Mouse (Mus musculus) heart, embryonic 14.5 days (tissue): Measurements from ENCODE around the gene Them5. TPM values are rescaled to one million over a fixed set of nuclear protein-coding genes. Genes with fewer than 3 reads are reported as not detected.

Source experiments
- ATAC-seq: fragments of 200-750 bp; cut with Nextera tagmentation; 2 replicates; pipeline ENCODE4 v1.8.0; 2017; ENCODE audit warnings: low read depth, moderate TSS enrichment; ENCODE audit not compliant: insufficient number of reproducible peaks, insufficient read depth, low FRiP score
- H3K27ac ChIP-seq, 2 experiments: fragments of 200-500 bp in 1 of 2; fragments of 300-500 bp in 1 of 2; sonication (generic) in 1 of 2; replicated peaks in 1 of 2; 2 replicates each; pipeline ENCODE4 v1.5.1; 2012 to 2014; ENCODE audit warnings: low read depth in 2 of 2, low read length in 2 of 2, control low read depth in 1 of 2, mild to moderate bottlenecking in 1 of 2, mixed read lengths in 1 of 2; ENCODE audit not compliant: control insufficient read depth in 1 of 2, insufficient read depth in 1 of 2
- H3K27me3 ChIP-seq: fragments of 300-500 bp; sonication (generic); 2 replicates; pipeline ENCODE4 v1.6.1; 2014; ENCODE audit warnings: mild to moderate bottlenecking, low read length, control low read depth; ENCODE audit not compliant: control insufficient read depth, insufficient read depth
- H3K36me3 ChIP-seq: fragments of 300-500 bp; sonication (generic); 2 replicates; pipeline ENCODE4 v1.6.1; 2014; ENCODE audit warnings: mild to moderate bottlenecking, control low read depth, low read length, mixed read lengths; ENCODE audit not compliant: control insufficient read depth, insufficient read depth
- H3K4me1 ChIP-seq, 2 experiments: fragments of 200-500 bp in 1 of 2; fragments of 300-500 bp in 1 of 2; sonication (generic) in 1 of 2; 2 replicates each; pipeline ENCODE4 v1.6.1; 2012 to 2014; ENCODE audit warnings: low read length in 2 of 2, control low read depth in 1 of 2, mixed read lengths in 1 of 2; ENCODE audit not compliant: control insufficient read depth in 2 of 2, insufficient read depth in 2 of 2
- H3K4me2 ChIP-seq: fragments of 300-500 bp; sonication (generic); 2 replicates; pipeline ENCODE4 v1.6.1; 2014; ENCODE audit warnings: mild to moderate bottlenecking, low read length
- H3K4me3 ChIP-seq, 2 experiments: fragments of 200-500 bp in 1 of 2; fragments of 300-500 bp in 1 of 2; sonication (generic) in 1 of 2; 2 replicates each; pipeline ENCODE4 v1.5.1; 2012 to 2014; ENCODE audit warnings: low read length in 2 of 2, mild to moderate bottlenecking in 2 of 2, control low read depth in 1 of 2, low read depth in 1 of 2, moderate library complexity in 1 of 2; ENCODE audit not compliant: control insufficient read depth in 1 of 2, insufficient read depth in 1 of 2
- H3K9ac ChIP-seq: fragments of 300-500 bp; sonication (generic); 2 replicates; pipeline ENCODE4 v1.6.1; 2014; ENCODE audit warnings: mild to moderate bottlenecking, low read length
- H3K9me3 ChIP-seq: fragments of 300-500 bp; sonication (generic); 2 replicates; pipeline ENCODE4 v1.6.1; 2016; ENCODE audit warnings: low read length, control low read depth; ENCODE audit not compliant: control insufficient read depth
- WGBS: fragments of 180-500 bp; shearing (Covaris S2); extraction: QIAGEN DNeasy Blood & Tissue Kit; methylation state at CpG from one replicate; pipeline ENCODE4 v1.1.7; 2014; 5-methylcytosine and 5-hydroxymethylcytosine counted together
- polyA plus RNA-seq: library from polyadenylated mRNA; unstranded; fragments of >200 nt; fragmentation: Nextera tagmentation; extraction: Ambion mirVana; gene quantifications from 2 replicates; pipeline ENCODE4 v1.2.1, GENCODE M21; 2014

The Them5 gene
- polyA plus RNA-seq, 1 experiment from 2014 or later, result not detected

- Histone ChIP-seq H3K4me2 (peak overlapping the region; percentile 60), H3K4me1 (peaks cover 11 to 21% of the 10 kb centered on the region in 2 experiments; a peak in 3 of 4 replicates), H3K9ac (peak overlapping the region; percentile 62), H3K36me3 (no peaks in the 10 kb centered on the region), H3K4me3 (peak overlapping the region; percentile 0 to 19; a peak in 2 of 4 replicates), H3K27ac (0 out of 4 replicates have a peak overlapping the region, but pooled peaks of 1 of the 2 experiments have one; percentile 37), H3K27me3 (peaks cover 3% of the 10 kb centered on the region; the same call in 1 of the 2 replicates), H3K9me3 (no peaks in the 10 kb centered on the region)
- peak; percentile 46; the same call in 1 of the 2 replicates for ATAC-seq
- 2% methylated on average over 11 of the region's 11 CpGs for WGBS
Measured at GRCm38 (mm10) chr3:94371637-94372036, 29.7 kb downstream of the Them5 start.

DNA sequence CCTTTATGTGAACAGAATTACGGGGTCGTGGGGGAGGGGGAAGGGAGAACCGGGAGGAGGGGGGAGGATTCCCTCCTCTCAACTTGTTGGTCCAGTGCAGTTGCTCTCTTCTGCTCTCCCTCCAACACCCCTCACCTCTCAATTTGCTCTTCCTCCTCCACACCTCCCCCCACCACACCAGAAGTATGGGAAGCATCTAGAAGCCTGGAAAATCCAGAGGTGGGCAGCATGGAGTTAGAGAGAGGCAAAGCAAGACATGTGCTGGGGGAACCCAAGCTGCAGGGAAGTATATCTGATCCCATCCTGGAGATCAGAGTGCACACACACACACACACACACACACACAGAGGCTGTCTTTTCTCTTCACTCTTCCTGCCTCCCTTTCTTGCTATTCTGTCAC, 30.1 kb downstream of the Them5 start:
- 0% methylated on average over 1 of the region's 3 CpGs for WGBS
- ATAC-seq, result peak; percentile 8; the same call in 1 of the 2 replicates
- Histone ChIP-seq H3K27ac (no peak overlapping the region), H3K4me3 (peak overlapping the region in 1 of 2 experiments; percentile 19; a peak in 1 of 4 replicates), H3K9me3 (no peaks in the 10 kb centered on the region), H3K4me2 (peak overlapping the region; percentile 60), H3K9ac (peak overlapping the region; percentile 62), H3K36me3 (no peaks in the 10 kb centered on the region), H3K4me1 (peaks cover 11 to 21% of the 10 kb centered on the region in 2 experiments; a peak in 3 of 4 replicates), H3K27me3 (peaks cover 3% of the 10 kb centered on the region; the same call in 1 of the 2 replicates)

- H3K36me3 ChIP-seq, result no peaks in the 10 kb centered on the region
- no peaks in the 10 kb centered on the region for H3K9me3 ChIP-seq
- ATAC-seq, result no peak
- 0 out of 4 replicates have a peak within 1 kb of the TSS, but pooled peaks have one; percentile 10 to 37 for H3K27ac ChIP-seq
- peaks cover 11 to 21% of the 10 kb centered on the region in 2 experiments; a peak in 3 of 4 replicates for H3K4me1 ChIP-seq
- H3K4me3 ChIP-seq, result peak within 1 kb of the TSS; percentile 27 to 37
- peaks cover 3% of the 10 kb centered on the region; the same call in 1 of the 2 replicates for H3K27me3 ChIP-seq
- WGBS, result 15% methylated on average over 5 of the region's 5 CpGs
- H3K4me2 ChIP-seq, result peak within 1 kb of the TSS; percentile 60
- H3K9ac ChIP-seq, result peak within 1 kb of the TSS; percentile 62
Measured at GRCm38 (mm10) chr3:94372641-94373040, 30.7 kb downstream of the Them5 start, which contains the start of gene Rorc. TSS of gene Rorc (plus strand) at chr3:94372794.

- ATAC-seq, result peak; percentile 20; the same call in 1 of the 2 replicates
- Histone ChIP-seq H3K4me1 (peaks cover 11 to 21% of the 10 kb centered on the region in 2 experiments; a peak in 3 of 4 replicates), H3K27me3 (peaks cover 3% of the 10 kb centered on the region; the same call in 1 of the 2 replicates), H3K9ac (peak overlapping the region; percentile 36), H3K9me3 (no peaks in the 10 kb centered on the region), H3K4me2 (peak overlapping the region; percentile 58), H3K4me3 (peak overlapping the region; percentile 27 to 37), H3K36me3 (no peaks in the 10 kb centered on the region), H3K27ac (no peak overlapping the region)
- 3% methylated on average over 10 of the region's 10 CpGs for WGBS
Measured at GRCm38 (mm10) chr3:94373090-94373489, 31.2 kb downstream of the Them5 start.

DNA sequence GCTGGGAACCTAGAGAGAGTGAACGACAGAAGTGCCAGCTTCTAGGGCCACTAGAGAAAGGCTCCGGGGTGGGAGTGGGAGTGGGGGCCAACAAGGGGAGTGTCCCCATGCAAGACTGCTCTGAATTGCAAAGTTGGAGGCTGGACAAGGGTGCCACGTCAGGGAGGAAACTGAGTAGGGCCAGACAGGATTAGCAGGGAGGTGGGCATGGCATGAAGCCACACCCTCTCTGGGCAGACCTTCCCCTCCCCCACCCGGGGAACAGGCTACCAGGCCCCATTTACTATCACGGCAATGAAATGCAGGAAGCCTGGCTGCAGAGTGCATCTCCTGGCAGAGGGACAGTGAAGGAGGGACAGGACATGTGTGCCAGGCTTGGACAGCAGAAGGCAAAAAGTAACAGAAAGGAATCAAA, 31.7 kb downstream of the Them5 start:
- no peaks in the 10 kb centered on the region for H3K9me3 ChIP-seq
- peaks cover 3% of the 10 kb centered on the region; the same call in 1 of the 2 replicates for H3K27me3 ChIP-seq
- H3K27ac ChIP-seq, result no peak overlapping the region
- 0% methylated on average over 5 of the region's 5 CpGs for WGBS
- H3K4me1 ChIP-seq, result peaks cover 11 to 21% of the 10 kb centered on the region in 2 experiments; a peak in 3 of 4 replicates
- H3K4me3 ChIP-seq, result peak overlapping the region in 1 of 2 experiments; percentile 27; a peak in 2 of 4 replicates
- peak overlapping the region; percentile 36 for H3K9ac ChIP-seq
- peak; percentile 29; the same call in 1 of the 2 replicates for ATAC-seq
- H3K4me2 ChIP-seq, result peak overlapping the region; percentile 58
- no peaks in the 10 kb centered on the region for H3K36me3 ChIP-seq

DNA sequence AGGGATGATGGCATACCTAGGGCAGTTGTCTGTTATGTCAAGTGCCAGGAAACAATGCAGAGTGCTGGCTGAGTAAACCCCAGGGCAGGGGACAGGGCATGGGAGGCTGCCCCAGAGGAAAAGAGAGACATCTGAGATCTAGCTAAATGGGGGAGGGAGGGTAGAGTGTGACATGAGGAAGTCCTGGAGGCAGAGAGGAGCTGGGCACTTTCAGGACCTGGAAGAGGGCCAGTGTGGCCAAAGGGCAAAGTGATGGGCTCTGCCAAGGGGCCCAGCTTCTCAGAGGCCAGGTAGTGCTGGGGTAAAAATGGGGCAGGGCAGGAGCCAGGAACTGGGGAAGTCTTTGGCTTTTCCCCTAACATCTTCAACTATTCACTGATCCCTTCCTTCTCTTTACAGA, 32.7 kb downstream of the Them5 start:
- no peaks in the 10 kb centered on the region for H3K9me3 ChIP-seq
- no peak overlapping the region for H3K9ac ChIP-seq
- H3K36me3 ChIP-seq, result no peaks in the 10 kb centered on the region
- peaks cover 3% of the 10 kb centered on the region; the same call in 1 of the 2 replicates for H3K27me3 ChIP-seq
- H3K4me2 ChIP-seq, result no peak overlapping the region
- H3K4me1 ChIP-seq, result peaks cover 11 to 21% of the 10 kb centered on the region in 2 experiments; a peak in 3 of 4 replicates
- H3K4me3 ChIP-seq, result no peak overlapping the region
- H3K27ac ChIP-seq, result no peak overlapping the region
- no peak for ATAC-seq

DNA sequence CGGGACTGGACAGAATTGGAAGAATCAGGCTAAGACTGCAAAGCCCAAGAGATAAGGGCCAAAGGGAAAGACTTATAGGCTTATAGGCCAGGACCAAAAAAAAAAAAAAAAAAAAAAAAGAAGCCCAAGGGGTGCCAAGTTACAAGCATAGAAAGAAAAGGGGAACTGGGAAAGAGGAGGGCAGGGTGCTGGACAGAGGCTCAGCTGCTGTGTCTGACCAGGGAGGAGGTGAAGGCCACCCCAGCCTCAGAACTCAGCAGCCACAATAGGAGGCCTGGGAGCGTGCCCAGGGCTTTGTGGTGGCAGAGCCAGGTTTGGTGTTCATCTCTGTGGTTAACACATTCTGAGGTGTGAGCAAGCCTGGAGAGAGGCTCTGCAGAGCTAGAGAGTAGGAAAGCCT, 33.2 kb downstream of the Them5 start:
- Histone ChIP-seq H3K27ac (no peak overlapping the region), H3K9ac (no peak overlapping the region), H3K4me3 (no peak overlapping the region), H3K27me3 (peaks cover 3% of the 10 kb centered on the region; the same call in 1 of the 2 replicates), H3K36me3 (no peaks in the 10 kb centered on the region), H3K4me1 (peaks cover 11 to 21% of the 10 kb centered on the region in 2 experiments; a peak in 3 of 4 replicates), H3K9me3 (no peaks in the 10 kb centered on the region), H3K4me2 (no peak overlapping the region)
- ATAC-seq, result no peak
- WGBS, result 62% methylated on average over 2 of the region's 2 CpGs
